ENCODE assay signal across 8 mouse cellular contexts in genomic region chr7:119894818-119895544, GRCm38 (mm10). TPM values are rescaled to one million over a fixed set of nuclear protein-coding genes. Genes with fewer than 3 reads are reported as not detected.
A peak's percentile ranks its signal among the peaks of the same experiment; 100 is the strongest.
DNase-seq lines count a peak whose midpoint lies in the region; ATAC-seq lines count a peak whose summit lies in the region.

No protein-coding gene starts in this region.

- peak overlapping the region; percentile 76 for H3K4me2 ChIP-seq in forebrain, embryonic 12.5 days
- peak overlapping the region; percentile 70 for H3K4me2 ChIP-seq in kidney, embryonic 14.5 days (replicated peaks; ENCODE audit: low read depth, low read length)

- peak; percentile 67 for ATAC-seq in forebrain, embryonic 12.5 days (ENCODE audit: low FRiP score)
- ATAC-seq in kidney, embryonic 14.5 days (ENCODE audit: low FRiP score, low TSS enrichment), result peak; percentile 74

- DNase-seq in embryo, embryonic 10 days (ENCODE audit: low spot score), result peak; percentile 8
- no peak for DNase-seq in embryo, embryonic 9.5 days (ENCODE audit: extremely low spot score)
- peak; percentile 5 for DNase-seq in spleen, adult 12 weeks (ENCODE audit: low spot score)
- no peak for DNase-seq in spleen, postnatal 14 days (ENCODE audit: low spot score in 2 of 2)
- DNase-seq in midbrain, embryonic 10.5 days (ENCODE audit: low spot score), result no peak
- DNase-seq in right cerebral cortex, postnatal 4 days, result no peak

- H3K4me1 ChIP-seq in forebrain, embryonic 12.5 days, result peaks cover 27% of the 10 kb centered on the region
- peaks cover 10% of the 10 kb centered on the region; the same call in 1 of the 2 replicates for H3K4me1 ChIP-seq in kidney, embryonic 14.5 days (ENCODE audit: control insufficient read depth, insufficient read depth, low read length)
- H3K4me1 ChIP-seq in midbrain, embryonic 10.5 days, result peaks cover 31% of the 10 kb centered on the region

- peak overlapping the region; percentile 79 for H3K27ac ChIP-seq in forebrain, embryonic 12.5 days
- H3K27ac ChIP-seq in kidney, embryonic 14.5 days (ENCODE audit: low read depth, low read length), result peak overlapping the region; percentile 93
- H3K27ac ChIP-seq in midbrain, embryonic 10.5 days (replicated peaks), result peak overlapping the region; percentile 93

- WGBS in forebrain, embryonic 12.5 days, result 2% methylated on average over 15 of the region's 15 CpGs
- under 1% methylated on average over 15 of the region's 15 CpGs for WGBS in kidney, embryonic 14.5 days
- 2% methylated on average over 15 of the region's 15 CpGs for WGBS in midbrain, embryonic 10.5 days

- no peaks in the 10 kb centered on the region for H3K9me3 ChIP-seq in forebrain, embryonic 12.5 days
- no peaks in the 10 kb centered on the region for H3K9me3 ChIP-seq in kidney, embryonic 14.5 days (ENCODE audit: control insufficient read depth, low read length)
- H3K9me3 ChIP-seq in midbrain, embryonic 10.5 days (replicated peaks), result no peaks in the 10 kb centered on the region

- no peaks in the 10 kb centered on the region for H3K36me3 ChIP-seq in forebrain, embryonic 12.5 days (replicated peaks)
- no peaks in the 10 kb centered on the region for H3K36me3 ChIP-seq in kidney, embryonic 14.5 days (ENCODE audit: control insufficient read depth, insufficient read depth, low read length)
- H3K36me3 ChIP-seq in midbrain, embryonic 10.5 days, result no peaks in the 10 kb centered on the region

- peak overlapping the region; percentile 80 for H3K9ac ChIP-seq in forebrain, embryonic 12.5 days
- H3K9ac ChIP-seq in kidney, embryonic 14.5 days (ENCODE audit: low read depth, low read length), result peak overlapping the region; percentile 80

- peak overlapping the region; percentile 72 for H3K4me3 ChIP-seq in forebrain, embryonic 12.5 days (replicated peaks)
- peak overlapping the region; percentile 79 for H3K4me3 ChIP-seq in kidney, embryonic 14.5 days (ENCODE audit: low read length)
- H3K4me3 ChIP-seq in midbrain, embryonic 10.5 days, result peak overlapping the region; percentile 87

- H3K27me3 ChIP-seq in forebrain, embryonic 12.5 days, result no peaks in the 10 kb centered on the region
- no peaks in the 10 kb centered on the region for H3K27me3 ChIP-seq in kidney, embryonic 14.5 days (ENCODE audit: control insufficient read depth, insufficient read depth, low read length)
- H3K27me3 ChIP-seq in midbrain, embryonic 10.5 days (ENCODE audit: low read depth, poor library complexity, severe bottlenecking), result no peaks in the 10 kb centered on the region

RNA-seq across cellular contexts. Expression of gene Lyrm1, which starts 0.7 kb away (rescaled TPM):
- 11.2 and 12.6 TPM in 2 replicates for polyA plus RNA-seq in forebrain, embryonic 12.5 days (2016; fragmentation: Nextera tagmentation; extraction: Ambion mirVana)
- polyA plus RNA-seq in kidney, embryonic 14.5 days (2014; fragmentation: Nextera tagmentation; extraction: Ambion mirVana), result 8.3 and 8.6 TPM in 2 replicates
- 11.3 and 13.3 TPM in 2 replicates for polyA plus RNA-seq in midbrain, embryonic 10.5 days (2016; fragmentation: Nextera tagmentation; extraction: Ambion mirVana)

RNA-seq across cellular contexts. Expression of gene Dcun1d3, which starts 1.1 kb away (rescaled TPM):
- 16.2 and 16.8 TPM in 2 replicates for polyA plus RNA-seq in forebrain, embryonic 12.5 days (2016; fragmentation: Nextera tagmentation; extraction: Ambion mirVana)
- 5.6 and 5.9 TPM in 2 replicates for polyA plus RNA-seq in kidney, embryonic 14.5 days (2014; fragmentation: Nextera tagmentation; extraction: Ambion mirVana)
- polyA plus RNA-seq in midbrain, embryonic 10.5 days (2016; fragmentation: Nextera tagmentation; extraction: Ambion mirVana), result 13.1 and 15.7 TPM in 2 replicates

Comparison
In these comparisons a context has a peak if more than half of its experiments do, and no peak if none do; other contexts are left out.
1. DNase-seq: peak in embryo, embryonic 10 days (single experiment) and spleen, adult 12 weeks (single experiment); none in embryo, embryonic 9.5 days (single experiment), spleen, postnatal 14 days (0 of 2), midbrain, embryonic 10.5 days (single experiment) and right cerebral cortex, postnatal 4 days (single experiment).
2. Peak in every context shown above with its lines, with median percentiles within 50 percentile points of each other: H3K27ac ChIP-seq and H3K4me3 ChIP-seq.